Mouse (Mus musculus) large intestine, adult 2 months (tissue): Measurements from ENCODE around the gene Dmrt3. TPM values are rescaled to one million over a fixed set of nuclear protein-coding genes. Genes with fewer than 3 reads are reported as not detected.

ENCODE experiments used
- DNase-seq: peaks from one replicate; pipeline ENCODE4 v3.0.0-alpha.2; 2012; ENCODE audit warnings: low read depth, low spot score
- WGBS: fragments of 180-500 bp; shearing (Covaris S2); methylation state at CpG from one replicate; pipeline ENCODE4 v1.1.7; 2018; 5-methylcytosine and 5-hydroxymethylcytosine counted together
- polyA plus RNA-seq: library from polyadenylated mRNA; depleted of rRNA; stranded (reverse); fragments of >200 nt; gene quantifications from 2 replicates; pipeline ENCODE4 v1.2.3, GENCODE M21; 2012; rRNA removed

The Dmrt3 gene
- polyA plus RNA-seq, 1 experiment = 0.81 TPM

GRCm38 (mm10) chr19:25671681-25672080 lies 61.6 kb downstream of the Dmrt3 start:
- 4% methylated on average over 14 of the region's 14 CpGs for WGBS

GRCm38 (mm10) chr19:25672101-25672950 lies 62.2 kb downstream of the Dmrt3 start, which contains the start of gene Dmrt2:
TSS of gene Dmrt2 (plus strand) at chr19:25672411.
- 2% methylated on average over 44 of the region's 44 CpGs for WGBS
- DNase-seq = no peak

More at GRCm38 (mm10) chr19:25671681-25672080, 61.6 kb downstream of the Dmrt3 start:
- DNase-seq = no peak

Other genes with a start within 250 kb of the Dmrt3 start
- not detected in 2 replicates for gene Dmrt1, start 104.7 kb upstream of the Dmrt3 start, polyA plus RNA-seq
- gene Dmrt2, start 62.1 kb downstream of the Dmrt3 start, polyA plus RNA-seq = 0.32 and 0.42 TPM in 2 replicates